Mouse (Mus musculus) small intestine, adult 10 weeks (tissue): ENCODE results near the gene Wdr41. TPM values are rescaled to one million over a fixed set of nuclear protein-coding genes. Genes with fewer than 3 reads are reported as not detected.

ENCODE experiments used
- polyA plus RNA-seq: library from polyadenylated mRNA; stranded (reverse); fragments of 350-450 nt; fragmentation: Illumina TruSeq; extraction: RNeasy Lipid Tissue Mini Kit (QIAGEN cat#74804); gene quantifications from one replicate; pipeline ENCODE4 v1.2.3, GENCODE M21; 2014; ENCODE audit warnings: low replicate concordance

Gene Wdr41
- polyA plus RNA-seq, result 16.7 TPM

GRCm38 (mm10) chr13:94976219-94977186 is at the start of gene Wdr41:
Gene Wdr41, plus strand, starts transcription at chr13:94976344.

Other genes starting within 250 kb of the Wdr41 start
- 423 TPM for gene Tbca, start 187.4 kb upstream of the Wdr41 start, polyA plus RNA-seq
- gene Otp, start 100.7 kb upstream of the Wdr41 start, polyA plus RNA-seq, result not detected